Mouse (Mus musculus) liver, embryonic 12.5 days (tissue): Measurements from ENCODE around the gene Gm20721. TPM values are rescaled to one million over a fixed set of nuclear protein-coding genes. Genes with fewer than 3 reads are reported as not detected.

Source experiments
- polyA plus RNA-seq: library from polyadenylated mRNA; unstranded; fragments of >200 nt; fragmentation: Nextera tagmentation; extraction: Ambion mirVana; gene quantifications from 2 replicates; pipeline ENCODE4 v1.2.1, GENCODE M21; 2016

The Gm20721 gene
- polyA plus RNA-seq, 1 experiment from 2014 or later, result 33.5 TPM

Other genes starting within 250 kb of the Gm20721 start
- gene Npepl1, start 236.4 kb downstream of the Gm20721 start, polyA plus RNA-seq, result 43.6 and 44.5 TPM in 2 replicates
- 565 and 587 TPM in 2 replicates for gene Gnas, start 62.4 kb downstream of the Gm20721 start, polyA plus RNA-seq
- 99.2 and 100 TPM in 2 replicates for gene Nelfcd, start 69.1 kb upstream of the Gm20721 start, polyA plus RNA-seq
- gene Ctsz, start 92.3 kb upstream of the Gm20721 start, polyA plus RNA-seq, result 102 and 111 TPM in 2 replicates
- gene Tubb1, start 104.0 kb upstream of the Gm20721 start, polyA plus RNA-seq, result 48.2 and 55.7 TPM in 2 replicates
- gene Atp5e, start 117.4 kb upstream of the Gm20721 start, polyA plus RNA-seq, result 514 and 545 TPM in 2 replicates
- gene Prelid3b, start 126.4 kb upstream of the Gm20721 start, polyA plus RNA-seq, result 113 and 115 TPM in 2 replicates